Mouse (Mus musculus) liver, embryonic 14.5 days (tissue): ENCODE results near the gene Urb2.

Experiments used
- CTCF ChIP-seq: IDR thresholded peaks from 2 replicates; pipeline ENCODE4 v1.5.1; 2016; ENCODE audit warnings: antibody characterized with exemption, low read depth, control low read depth
- EP300 ChIP-seq: IDR thresholded peaks from 2 replicates; pipeline ENCODE4 v1.6.1; 2016; ENCODE audit warnings: antibody characterized with exemption, low read depth

- TF ChIP-seq CTCF, result no peak
- TF ChIP-seq EP300, result no peak
Measured at GRCm38 (mm10) chr8:124027831-124028230, 6.5 kb downstream of the Urb2 start.
